Mouse (Mus musculus) forebrain, embryonic 11.5 days (tissue): ENCODE data around the gene Myom1. TPM values are rescaled to one million over a fixed set of nuclear protein-coding genes. Genes with fewer than 3 reads are reported as not detected.
"Not testable (repeated sequence)": the region's sequence is repeated elsewhere in the genome, so short reads cannot be mapped to it uniquely, and the experiment has no call there.

Experiments used
- ATAC-seq: fragments of 200-750 bp; cut with Nextera tagmentation; replicated peaks from 2 replicates; pipeline ENCODE4 v1.8.0; 2017; ENCODE audit warnings: moderate TSS enrichment; ENCODE audit not compliant: low FRiP score
- DNase-seq: peaks from one replicate; pipeline ENCODE4 v3.0.0-alpha.2; 2017; ENCODE audit warnings: low spot score
- H3K27ac ChIP-seq: fragments of 300-500 bp; sonication (generic); 2 replicates; pipeline ENCODE4 v1.5.1; 2014; ENCODE audit warnings: low read depth, low read length
- H3K27me3 ChIP-seq: fragments of 300-500 bp; sonication (generic); 2 replicates; pipeline ENCODE4 v1.6.1; 2014; ENCODE audit warnings: mild to moderate bottlenecking, low read length, mixed read lengths; ENCODE audit not compliant: control insufficient read depth, insufficient read depth
- H3K36me3 ChIP-seq: fragments of 300-500 bp; sonication (generic); 2 replicates; pipeline ENCODE4 v1.6.1; 2014; ENCODE audit warnings: mild to moderate bottlenecking, low read length, moderate library complexity, mixed read lengths; ENCODE audit not compliant: control insufficient read depth, insufficient read depth
- H3K4me1 ChIP-seq: fragments of 300-500 bp; sonication (generic); replicated peaks from 2 replicates; pipeline ENCODE4 v1.6.1; 2014; ENCODE audit warnings: low read length, mixed read lengths; ENCODE audit not compliant: control insufficient read depth, insufficient read depth
- H3K4me2 ChIP-seq: fragments of 300-500 bp; sonication (generic); 2 replicates; pipeline ENCODE4 v1.6.1; 2014; ENCODE audit warnings: low read depth, mild to moderate bottlenecking, low read length, moderate library complexity, mixed read lengths; ENCODE audit not compliant: severe bottlenecking
- H3K4me3 ChIP-seq: fragments of 300-500 bp; sonication (generic); 2 replicates; pipeline ENCODE4 v1.5.1; 2014; ENCODE audit warnings: low read depth, low read length
- H3K9ac ChIP-seq: fragments of 300-500 bp; sonication (generic); 2 replicates; pipeline ENCODE4 v1.6.1; 2014; ENCODE audit warnings: low read length
- H3K9me3 ChIP-seq: fragments of 300-500 bp; sonication (generic); 2 replicates; pipeline ENCODE4 v1.6.1; 2016; ENCODE audit warnings: low read length, mixed read lengths; ENCODE audit not compliant: control insufficient read depth
- WGBS: fragments of 180-500 bp; shearing (Covaris S2); extraction: QIAGEN DNeasy Blood & Tissue Kit; methylation state at CpG from one replicate; pipeline ENCODE4 v1.1.7; 2014; 5-methylcytosine and 5-hydroxymethylcytosine counted together
- polyA plus RNA-seq: library from polyadenylated mRNA; unstranded; fragments of >200 nt; fragmentation: Nextera tagmentation; extraction: Ambion mirVana; gene quantifications from 2 replicates; pipeline ENCODE4 v1.2.1, GENCODE M21; 2014

Gene Myom1
- polyA plus RNA-seq, 1 experiment from 2014 or later = 4.0 TPM

- not testable (repeated sequence) for H3K27me3 ChIP-seq, H3K9me3 ChIP-seq, DNase-seq, ATAC-seq, H3K9ac ChIP-seq, H3K36me3 ChIP-seq, H3K4me2 ChIP-seq, H3K4me3 ChIP-seq, H3K27ac ChIP-seq, H3K4me1 ChIP-seq
- 90% methylated on average over 14 of the region's 14 CpGs for WGBS
Measured at GRCm38 (mm10) chr17:70974065-70974464, 28.4 kb upstream of the Myom1 start.

- no peaks in the 10 kb centered on the region for H3K9me3 ChIP-seq
- no peaks in the 10 kb centered on the region for H3K4me1 ChIP-seq
- H3K4me2 ChIP-seq = no peak overlapping the region
- H3K9ac ChIP-seq = no peak overlapping the region
- H3K36me3 ChIP-seq = peaks cover 4% of the 10 kb centered on the region; the same call in 1 of the 2 replicates
- no peaks in the 10 kb centered on the region for H3K27me3 ChIP-seq
- ATAC-seq = no peak
- no peak for DNase-seq
- no peak overlapping the region for H3K27ac ChIP-seq
- H3K4me3 ChIP-seq = no peak overlapping the region
- WGBS = 92% methylated on average over 6 of the region's 6 CpGs
Measured at GRCm38 (mm10) chr17:70977799-70978198, 24.6 kb upstream of the Myom1 start.

DNA sequence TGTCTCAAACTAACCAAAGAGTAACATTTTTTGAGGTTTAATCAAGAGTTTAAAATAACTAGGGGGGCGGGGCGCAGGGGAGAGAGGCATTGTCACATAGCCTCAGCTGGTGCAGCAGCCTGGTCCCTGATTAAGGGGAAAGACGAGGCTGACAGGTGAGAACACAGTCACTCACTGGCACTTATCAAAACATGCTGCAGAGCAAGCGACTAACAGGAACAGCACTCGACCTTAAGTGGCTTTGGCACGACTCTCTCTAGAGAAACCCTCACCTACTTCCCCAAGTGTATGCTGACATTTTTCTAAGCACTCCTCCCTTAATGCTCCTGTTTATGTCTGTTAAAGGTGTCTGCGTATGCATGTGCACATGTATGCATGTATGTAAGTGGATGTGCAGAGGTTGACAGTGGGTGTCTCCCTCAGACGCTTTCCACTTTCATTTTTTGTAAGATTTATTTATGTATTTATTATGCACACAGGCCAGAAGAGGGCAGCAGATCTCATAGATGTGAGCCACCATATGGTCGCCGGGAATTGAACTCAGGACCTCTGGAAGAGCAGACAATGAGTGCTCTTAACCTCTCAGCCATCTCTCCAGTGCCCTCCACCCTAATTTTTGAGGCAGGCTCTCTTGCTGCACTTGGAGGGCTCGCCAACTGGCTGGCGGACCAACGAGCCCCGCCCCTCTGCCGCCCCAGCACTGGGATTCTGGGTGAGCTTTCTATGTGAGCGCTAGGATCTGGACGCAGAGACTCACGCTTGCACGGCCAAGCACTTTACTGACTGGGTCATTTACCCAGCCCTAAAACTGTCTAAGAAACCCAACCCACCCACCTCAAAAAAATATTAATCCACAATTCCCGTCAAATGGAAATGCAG lies 22.8 kb upstream of the Myom1 start:
- H3K9ac ChIP-seq = no peak overlapping the region
- no peak for DNase-seq
- ATAC-seq = no peak
- H3K27me3 ChIP-seq = no peaks in the 10 kb centered on the region
- no peak overlapping the region for H3K4me3 ChIP-seq
- H3K4me1 ChIP-seq = no peaks in the 10 kb centered on the region
- peaks cover 4% of the 10 kb centered on the region; the same call in 1 of the 2 replicates for H3K36me3 ChIP-seq
- H3K4me2 ChIP-seq = no peak overlapping the region
- H3K27ac ChIP-seq = no peak overlapping the region
- WGBS = 91% methylated on average over 20 of the region's 20 CpGs
- no peaks in the 10 kb centered on the region for H3K9me3 ChIP-seq

DNA sequence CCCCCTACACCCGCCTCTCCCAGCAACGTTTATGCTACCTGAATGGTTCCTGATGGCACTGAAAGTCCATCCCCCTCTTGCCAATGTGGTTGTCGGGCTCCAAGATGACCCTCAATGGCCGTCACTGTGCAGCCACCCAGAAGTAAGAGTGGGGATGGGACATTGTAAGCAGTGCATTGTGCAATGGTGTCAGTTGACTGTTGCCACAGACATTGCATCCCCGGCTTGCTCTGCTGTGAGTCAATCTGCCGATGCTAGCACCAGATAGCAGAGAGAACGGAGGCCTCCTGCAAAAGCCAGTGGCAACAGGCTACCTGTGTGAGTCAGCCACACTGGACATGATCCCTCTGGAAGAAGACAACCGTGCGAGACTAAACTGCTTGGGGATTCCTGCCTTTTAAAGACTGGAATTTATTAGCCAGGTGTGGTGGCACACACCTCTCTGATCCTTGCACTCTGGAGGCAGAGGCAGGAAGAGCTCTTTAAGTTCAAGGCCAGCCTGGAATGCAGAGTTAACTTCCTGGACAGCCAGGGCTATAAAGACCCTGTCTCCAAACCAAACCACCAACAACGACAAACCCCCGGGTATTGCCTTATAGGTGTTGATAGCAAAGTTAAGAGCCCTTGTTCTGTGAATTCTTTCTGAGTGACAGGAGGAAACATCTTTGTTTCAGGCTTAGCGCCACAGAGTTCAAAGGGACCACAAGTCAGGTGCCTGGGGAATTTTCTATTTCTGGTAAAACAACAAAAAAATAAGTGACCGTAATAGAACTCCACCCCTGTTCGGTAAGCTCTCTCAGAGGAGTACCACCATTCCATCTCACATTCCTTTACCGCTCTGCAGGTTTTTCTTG lies 16.7 kb upstream of the Myom1 start:
- H3K4me2 ChIP-seq = no peak overlapping the region

GRCm38 (mm10) chr17:70986355-70986740 lies 16.1 kb upstream of the Myom1 start:
- DNase-seq = no peak
- WGBS = 97% methylated on average over 6 of the region's 6 CpGs
- Histone ChIP-seq H3K9me3 (no peaks in the 10 kb centered on the region), H3K27me3 (no peaks in the 10 kb centered on the region), H3K4me1 (peaks cover 4% of the 10 kb centered on the region; the same call in 1 of the 2 replicates), H3K4me2 (no peak overlapping the region), H3K36me3 (peaks cover 2% of the 10 kb centered on the region; the same call in 1 of the 2 replicates), H3K27ac (no peak overlapping the region), H3K4me3 (no peak overlapping the region), H3K9ac (no peak overlapping the region)
- ATAC-seq = no peak

More for the DNA sequence above, 16.7 kb upstream of the Myom1 start:
- DNase-seq = no peak
- Histone ChIP-seq H3K27me3 (no peaks in the 10 kb centered on the region), H3K4me1 (no peaks in the 10 kb centered on the region; the same call in 1 of the 2 replicates), H3K9ac (no peak overlapping the region), H3K27ac (no peak overlapping the region), H3K4me3 (no peak overlapping the region), H3K36me3 (peaks cover 2% of the 10 kb centered on the region; the same call in 1 of the 2 replicates), H3K9me3 (no peaks in the 10 kb centered on the region)
- ATAC-seq = no peak
- WGBS = 92% methylated on average over 15 of the region's 15 CpGs

- no peaks in the 10 kb centered on the region; the same call in 1 of the 2 replicates for H3K36me3 ChIP-seq
- 94% methylated on average over 15 of the region's 15 CpGs for WGBS
Measured at GRCm38 (mm10) chr17:70986831-70987660, 15.4 kb upstream of the Myom1 start.

DNA sequence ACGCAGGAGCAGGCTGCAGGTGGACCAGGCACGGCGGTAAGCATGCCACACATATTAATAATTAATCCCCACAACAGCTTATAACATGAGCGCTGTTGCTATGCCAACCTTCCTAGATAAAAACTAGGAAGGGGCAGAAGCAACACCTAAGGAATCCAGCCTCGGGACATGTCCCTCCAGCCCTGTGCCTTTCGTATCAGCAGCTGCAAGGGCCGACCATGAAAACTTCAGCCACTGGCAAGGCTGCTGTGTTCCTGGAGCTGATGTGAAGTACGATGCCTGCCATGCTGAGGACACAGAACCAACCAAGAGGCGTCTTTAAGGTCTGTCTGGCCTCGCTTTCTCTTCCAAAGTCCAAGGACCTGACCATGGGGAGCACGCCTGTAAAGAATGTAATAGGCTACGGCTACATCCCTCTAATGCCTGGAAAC lies 14.1 kb upstream of the Myom1 start:
- 90% methylated on average over 12 of the region's 12 CpGs for WGBS
- DNase-seq = no peak
- H3K9ac ChIP-seq = no peak overlapping the region
- H3K4me2 ChIP-seq = no peak overlapping the region
- peaks cover 14% of the 10 kb centered on the region; the same call in 1 of the 2 replicates for H3K4me1 ChIP-seq
- H3K27ac ChIP-seq = no peak overlapping the region
- H3K4me3 ChIP-seq = no peak overlapping the region
- no peak for ATAC-seq
- no peaks in the 10 kb centered on the region; the same call in 1 of the 2 replicates for H3K36me3 ChIP-seq
- no peaks in the 10 kb centered on the region for H3K9me3 ChIP-seq
- no peaks in the 10 kb centered on the region for H3K27me3 ChIP-seq

More at GRCm38 (mm10) chr17:70986831-70987660, 15.4 kb upstream of the Myom1 start:
- Histone ChIP-seq H3K27me3 (no peaks in the 10 kb centered on the region), H3K27ac (no peak overlapping the region), H3K4me1 (peaks cover 10% of the 10 kb centered on the region; the same call in 1 of the 2 replicates), H3K9ac (no peak overlapping the region), H3K9me3 (no peaks in the 10 kb centered on the region), H3K4me3 (no peak overlapping the region), H3K4me2 (no peak overlapping the region)
- DNase-seq (no peak), ATAC-seq (no peak)

DNA sequence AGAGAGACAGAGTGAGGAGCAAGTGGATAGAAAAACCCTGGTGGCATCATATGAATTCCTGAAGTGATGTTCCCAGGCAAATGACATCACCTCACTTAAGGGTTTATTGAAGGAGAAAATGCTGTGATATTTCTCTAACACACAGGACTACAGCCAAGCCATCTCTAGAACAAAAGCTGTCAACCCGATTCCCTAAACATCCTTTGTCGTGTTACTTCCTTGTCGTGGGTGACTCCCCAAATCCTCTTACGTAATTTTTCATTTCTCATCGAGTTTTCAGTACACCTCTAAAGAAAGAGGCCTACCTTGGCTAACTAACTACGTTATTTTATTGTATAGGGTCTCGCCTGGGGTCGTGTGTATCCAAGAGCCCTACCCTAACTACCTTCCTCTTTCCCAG lies 13.0 kb upstream of the Myom1 start:
- peak overlapping the region; percentile 89 for H3K9ac ChIP-seq
- H3K27ac ChIP-seq = no peak overlapping the region
- peak overlapping the region; percentile 92 for H3K4me3 ChIP-seq
- H3K4me2 ChIP-seq = peak overlapping the region; percentile 76
- H3K36me3 ChIP-seq = no peaks in the 10 kb centered on the region; the same call in 1 of the 2 replicates
- ATAC-seq (no peak), DNase-seq (no peak)
- 52% methylated on average over 8 of the region's 8 CpGs for WGBS
- no peaks in the 10 kb centered on the region for H3K27me3 ChIP-seq
- no peaks in the 10 kb centered on the region for H3K9me3 ChIP-seq
- H3K4me1 ChIP-seq = peaks cover 14% of the 10 kb centered on the region; the same call in 1 of the 2 replicates
